Mouse (Mus musculus) right cerebral cortex, postnatal 4 days (tissue): ENCODE results near the gene Nog.

Experiments used
- DNase-seq: peaks from one replicate; pipeline ENCODE4 v3.0.0-alpha.2; 2022

Gene Nog

GRCm38 (mm10) chr11:89265080-89265479 is 37.1 kb downstream of the Nog start:
- DNase-seq: no peak

GRCm38 (mm10) chr11:89259338-89259915 is 42.7 kb downstream of the Nog start:
- DNase-seq: no peak

GRCm38 (mm10) chr11:89257893-89258292 is 44.2 kb downstream of the Nog start:
- DNase-seq: no peak

DNA sequence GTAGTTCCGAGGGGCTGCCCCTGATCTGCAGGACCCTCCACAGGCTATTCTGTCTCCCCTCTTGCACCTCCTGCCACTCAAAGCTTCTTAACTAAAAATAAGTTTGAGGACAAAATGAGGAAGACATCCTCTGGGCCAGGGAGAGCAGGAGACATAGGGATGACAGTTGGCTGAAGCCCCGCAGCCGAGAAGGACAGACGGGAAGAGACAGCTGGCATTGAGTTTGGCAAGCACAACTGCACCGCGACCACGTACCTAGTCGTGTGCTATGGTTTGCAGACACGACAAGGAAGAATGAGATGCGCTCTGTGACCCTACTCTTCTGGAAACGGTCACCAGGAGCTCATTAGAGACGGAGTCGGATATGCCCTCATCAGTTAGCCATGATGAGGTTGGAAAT is 48.2 kb downstream of the Nog start:
- DNase-seq: no peak
